Mouse (Mus musculus) erythroblast, embryonic 14.5 days (primary cell): ENCODE measurements around the gene Uevld.

ENCODE experiments used
- GATA1 ChIP-seq: IDR thresholded peaks from 2 replicates; pipeline ENCODE4 v1.6.1; 2012; ENCODE audit warnings: low read length, inconsistent platforms, mixed read lengths
- TAL1 ChIP-seq: IDR thresholded peaks from 3 replicates; pipeline ENCODE4 v1.6.1; 2012; ENCODE audit warnings: low read length, inconsistent platforms, mixed read lengths

DNA sequence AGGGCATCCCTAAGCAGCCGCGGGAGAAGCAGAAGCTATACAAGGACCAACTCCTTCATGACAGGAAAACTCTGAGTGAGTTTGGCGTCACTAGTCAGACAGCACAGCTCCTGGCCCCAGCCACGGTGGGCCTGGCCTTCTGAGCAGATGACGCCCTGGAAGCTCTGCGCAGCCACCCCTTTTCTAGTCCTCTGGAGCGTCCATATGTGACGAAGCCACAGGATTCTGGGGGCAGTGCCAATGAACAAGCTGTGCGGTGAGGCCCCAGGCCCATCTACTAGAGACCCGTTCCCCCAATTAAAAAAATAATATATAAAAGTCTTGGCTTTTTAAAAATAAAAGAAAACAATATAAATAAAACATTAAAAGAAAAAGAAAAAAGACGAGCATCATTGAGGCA, 17.1 kb upstream of the Uevld start:
- no peak for TF ChIP-seq TAL1
- TF ChIP-seq GATA1, result no peak
